ENCODE assay signal across 10 mouse cellular contexts in the genomic region with DNA sequence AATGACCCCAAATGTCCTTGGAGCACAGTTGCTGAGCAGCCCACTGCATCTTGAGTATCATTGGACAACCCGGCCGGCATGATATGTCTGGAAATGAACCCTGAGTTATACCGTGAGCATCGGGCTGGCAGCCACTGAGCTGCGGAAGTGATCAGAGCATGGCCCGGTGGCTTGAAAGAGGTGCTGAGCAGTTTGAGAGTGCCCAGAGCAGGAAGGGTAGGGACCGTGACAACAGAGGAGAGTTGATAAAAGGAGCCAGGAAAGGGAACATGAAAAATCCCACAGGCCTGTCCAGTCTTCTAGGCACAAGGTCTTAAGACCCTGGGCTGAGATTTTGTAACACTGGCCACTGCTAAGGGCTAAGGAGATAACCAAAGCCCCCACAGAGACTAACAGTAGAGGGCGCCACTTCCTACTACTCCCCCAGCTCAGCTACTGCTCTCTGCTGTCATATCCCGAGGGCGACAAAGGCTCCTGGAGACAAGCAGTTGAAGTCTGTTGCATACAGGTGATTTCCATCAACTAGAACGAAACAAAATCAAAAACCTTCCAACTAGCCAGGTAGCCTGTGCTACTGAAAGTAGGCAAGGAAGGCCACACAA. TPM values are rescaled to one million over a fixed set of nuclear protein-coding genes. Genes with fewer than 3 reads are reported as not detected.
DNase-seq lines count a peak whose midpoint lies in the region; ATAC-seq and TF ChIP-seq lines count a peak whose summit lies in the region.
"Had no signal": no experiment of that assay in that cellular context is flagged by ENCODE, and none has a peak within 500 bp of the region (broad histone marks: within the 10 kb centered on the region; RNA-seq: fewer than 3 reads in every experiment).

No protein-coding gene starts in this region.

- no peaks in the 10 kb centered on the region for H3K27me3 ChIP-seq in heart, adult 2 months (ENCODE audit: control insufficient read depth, insufficient read depth, low read length)
- H3K27me3 ChIP-seq in forebrain, embryonic 13.5 days: no peaks in the 10 kb centered on the region
- H3K27me3 ChIP-seq: embryonic facial prominence, embryonic 12.5 days had no signal

- TF ChIP-seq EP300 in heart, adult 2 months (IDR thresholded peaks at IDR 0.05; ENCODE audit: insufficient read depth, low read depth, low read length): no peak

- H3K4me3 ChIP-seq in heart, adult 2 months: no peak overlapping the region
- no peak overlapping the region for H3K4me3 ChIP-seq in cortical plate, adult 2 months (ENCODE audit: insufficient read depth, low read length)
- H3K4me3 ChIP-seq in forebrain, embryonic 13.5 days: no peak overlapping the region
- H3K4me3 ChIP-seq: embryonic facial prominence, embryonic 12.5 days had no signal

- TF ChIP-seq CTCF in heart, adult 2 months (IDR thresholded peaks at IDR 0.05): peak; percentile 67
- peak; percentile 61 for TF ChIP-seq CTCF in cortical plate, adult 2 months (IDR thresholded peaks at IDR 0.05; ENCODE audit: extremely low read depth, insufficient read depth, low read length)

- ATAC-seq in forebrain, embryonic 13.5 days: no peak

- no peak overlapping the region for H3K9ac ChIP-seq in heart, adult 2 months (ENCODE audit: low read depth, low read length)
- no peak overlapping the region for H3K9ac ChIP-seq in forebrain, embryonic 13.5 days
- H3K9ac ChIP-seq: embryonic facial prominence, embryonic 12.5 days had no signal

- H3K4me2 ChIP-seq in forebrain, embryonic 13.5 days: no peak overlapping the region
- H3K4me2 ChIP-seq: embryonic facial prominence, embryonic 12.5 days had no signal

- no peak for TF ChIP-seq POLR2A in heart, adult 2 months (IDR thresholded peaks at IDR 0.05; ENCODE audit: insufficient read depth, low read depth, low read length)
- TF ChIP-seq POLR2A in cortical plate, adult 2 months (IDR thresholded peaks at IDR 0.05; ENCODE audit: extremely low read depth, insufficient read depth, low read length): no peak

- H3K27ac ChIP-seq in heart, adult 2 months: no peak overlapping the region
- H3K27ac ChIP-seq in cortical plate, adult 2 months (ENCODE audit: insufficient read depth, low read length): no peak overlapping the region
- no peak overlapping the region for H3K27ac ChIP-seq in forebrain, embryonic 13.5 days
- H3K27ac ChIP-seq: embryonic facial prominence, embryonic 12.5 days had no signal

- intact Hi-C loops in heart, adult 2 months (cut with DNase I): loop anchor here (2.0 to 10.0 kb wide), 2 partner anchors 128 to 224 kb away; no protein-coding TSS in a partner anchor

- H3K4me1 ChIP-seq in heart, adult 2 months (ENCODE audit: control insufficient read depth, insufficient read depth, low read length): no peaks in the 10 kb centered on the region; the same call in 1 of the 2 replicates
- H3K4me1 ChIP-seq in cortical plate, adult 2 months (ENCODE audit: control insufficient read depth, insufficient read depth, low read length): no peaks in the 10 kb centered on the region
- H3K4me1 ChIP-seq in forebrain, embryonic 13.5 days: no peaks in the 10 kb centered on the region

- WGBS in heart, adult 2 months: 29% methylated on average over 11 of the region's 11 CpGs
- 69% methylated on average over 11 of the region's 11 CpGs for WGBS in forebrain, embryonic 13.5 days

- no peaks in the 10 kb centered on the region for H3K79me2 ChIP-seq in heart, adult 2 months (replicated peaks; ENCODE audit: control insufficient read depth, insufficient read depth, low read length)

- DNase-seq in heart, adult 2 months: no peak
- DNase-seq in heart, adult 8-10 months (ENCODE audit: low spot score): no peak
- DNase-seq in 416B (ENCODE audit: low read depth) (peak; percentile 57), NIH3T3 (ENCODE audit: low read depth) (peak; percentile 68)
- peak; percentile 64 for DNase-seq in kidney, postnatal 10 days
- DNase-seq in naive thymus-derived CD4-positive, alpha-beta T cell, adult 2 months (ENCODE audit: low read depth): peak; percentile 84

- H3K9me3 ChIP-seq in forebrain, embryonic 13.5 days (replicated peaks): no peaks in the 10 kb centered on the region
- H3K9me3 ChIP-seq: embryonic facial prominence, embryonic 12.5 days had no signal

- H3K36me3 ChIP-seq in heart, adult 2 months (ENCODE audit: control insufficient read depth, insufficient read depth, low read length): no peaks in the 10 kb centered on the region
- no peaks in the 10 kb centered on the region for H3K36me3 ChIP-seq in forebrain, embryonic 13.5 days (ENCODE audit: poor library complexity, severe bottlenecking)
- H3K36me3 ChIP-seq: embryonic facial prominence, embryonic 12.5 days had no signal

RNA-seq across cellular contexts. Expression of gene Ccdc83, which starts 14.8 kb away (rescaled TPM):
- not detected for total RNA-seq in heart, adult 2 months (2021)
- 0.10 and 0.26 TPM in 2 replicates for polyA plus RNA-seq in heart, adult 2 months (2012; rRNA removed)
- total RNA-seq in heart, adult 8-10 months (2022): under 1 TPM in 1 of 4 experiments, not detected in 3; 0.37 TPM
- not detected in 2 replicates for polyA plus RNA-seq in cortical plate, adult 2 months (2012; rRNA removed)
- not detected in 2 replicates for polyA plus RNA-seq in forebrain, embryonic 13.5 days (2015; fragmentation: Nextera tagmentation; extraction: Ambion mirVana)
- total RNA-seq: left cerebral cortex, postnatal 14 days had no signal
- polyA plus RNA-seq: embryonic facial prominence, embryonic 12.5 days had no signal

RNA-seq across cellular contexts. Expression of gene Sytl2, which starts 21.7 kb away (rescaled TPM):
- total RNA-seq in heart, adult 2 months (2021): 1 to 10 TPM; 2.1 to 3.8 TPM
- 3.3 and 4.1 TPM in 2 replicates for polyA plus RNA-seq in heart, adult 2 months (2012; rRNA removed)
- 1 to 10 TPM; 1.6 to 2.8 (median 2.2) TPM for total RNA-seq in heart, adult 8-10 months (2022)
- polyA plus RNA-seq in cortical plate, adult 2 months (2012; rRNA removed): 119 and 134 TPM in 2 replicates
- polyA plus RNA-seq in forebrain, embryonic 13.5 days (2015; fragmentation: Nextera tagmentation; extraction: Ambion mirVana): 0.94 and 0.97 TPM in 2 replicates

Comparison
In these comparisons a context has a peak if more than half of its experiments do, and no peak if none do; other contexts are left out.
1. DNase-seq: peak in 416B (single experiment), NIH3T3 (single experiment), kidney, postnatal 10 days (single experiment) and naive thymus-derived CD4-positive, alpha-beta T cell, adult 2 months (single experiment); none in heart, adult 2 months (0 of 2) and heart, adult 8-10 months (single experiment).
2. RNA of gene Sytl2, which starts 21.7 kb away (polyA plus RNA-seq): 119 to 134 TPM in cortical plate, adult 2 months; 3.3 to 4.1 TPM in heart, adult 2 months and 0.94 to 0.97 TPM in forebrain, embryonic 13.5 days; every median in the first group is over 10 times any median in the second.